Mouse (Mus musculus) bone marrow, adult 2 months (tissue): ENCODE data around the gene Amz2.

ENCODE experiments used
- CTCF ChIP-seq: fragments of 200-500 bp; IDR thresholded peaks from 2 replicates; pipeline ENCODE4 v1.5.1; 2011; ENCODE audit warnings: low read length, control low read depth; ENCODE audit not compliant: control insufficient read depth, insufficient read depth
- POLR2A ChIP-seq: fragments of 200-500 bp; IDR thresholded peaks from 2 replicates; pipeline ENCODE4 v1.6.1; 2011; ENCODE audit warnings: low read depth, mild to moderate bottlenecking, control low read depth, low read length, borderline replicate concordance; ENCODE audit not compliant: control insufficient read depth

GRCm38 (mm10) chr11:109439829-109440340 lies 14.1 kb downstream of the Amz2 start:
- peak; percentile 62; the same call in 1 of the 2 replicates for TF ChIP-seq POLR2A
- TF ChIP-seq CTCF: no peak
